Mouse (Mus musculus): ENCODE data around the gene Mxi1. TPM values are rescaled to one million over a fixed set of nuclear protein-coding genes. Genes with fewer than 3 reads are reported as not detected.

Gene Mxi1
- total RNA-seq, 2 experiments from 2014 or later, result 29.7 to 39.8 TPM

DNA sequence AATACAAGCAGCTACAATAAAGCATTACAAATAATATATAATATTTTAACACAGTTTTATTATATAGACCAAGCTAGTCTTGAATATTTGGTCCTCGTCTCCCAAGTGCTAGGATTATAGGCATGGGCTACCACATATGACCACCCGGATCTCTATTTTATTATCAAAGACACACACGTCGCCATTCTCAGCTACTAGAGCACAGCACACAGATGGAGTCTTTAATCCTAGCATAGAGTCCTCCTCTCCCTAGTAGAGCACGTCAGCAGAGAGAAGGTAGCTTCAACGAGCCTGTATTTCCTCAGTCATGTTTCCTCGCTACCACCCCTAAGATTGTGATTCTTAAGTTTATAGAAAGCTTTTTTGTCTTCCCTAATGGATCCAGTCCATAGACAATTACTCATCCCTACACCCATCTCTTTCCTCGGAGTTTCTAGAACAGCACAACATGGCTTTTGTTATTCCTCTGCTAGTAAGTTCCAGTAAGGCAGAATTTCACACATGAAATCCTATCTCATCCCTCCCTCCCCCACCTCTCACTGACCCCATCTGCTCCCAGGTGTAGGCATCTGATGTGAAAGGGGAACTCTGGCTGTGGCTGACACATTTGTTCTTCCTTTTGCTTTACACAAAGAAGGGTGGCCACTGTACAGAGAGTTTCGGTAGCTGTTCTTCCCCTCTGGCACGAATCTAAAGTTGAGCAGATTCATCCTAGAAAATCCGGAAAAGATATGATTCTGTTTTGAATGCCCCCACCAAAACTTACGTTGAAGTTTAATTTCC lies 87.3 kb downstream of the Mxi1 start:
- DNase-seq, result no peak

DNA sequence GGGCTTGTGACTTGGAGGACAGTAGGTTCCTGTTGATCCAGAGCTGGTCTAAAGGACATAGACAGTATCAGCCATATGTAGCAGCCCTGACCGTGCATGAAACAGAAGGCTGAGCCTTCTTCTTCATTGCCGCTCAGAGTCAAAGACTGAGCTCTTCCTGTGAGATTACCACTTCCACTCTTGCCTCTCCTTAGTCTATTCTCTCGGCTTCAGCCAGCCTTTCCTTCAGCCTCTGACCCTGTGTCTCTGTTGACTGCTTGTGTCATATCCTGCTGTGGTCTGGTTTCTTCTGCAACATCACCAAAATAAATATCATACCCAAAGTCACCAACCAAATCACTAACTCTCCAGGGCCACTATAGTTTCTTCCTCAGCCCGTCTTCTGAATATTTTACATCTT lies 88.9 kb downstream of the Mxi1 start:
- no peak for DNase-seq

- no peak for DNase-seq
Measured at GRCm38 (mm10) chr19:53400332-53401110, 90.2 kb downstream of the Mxi1 start.

GRCm38 (mm10) chr19:53402741-53403432 lies 92.6 kb downstream of the Mxi1 start:
- no peak for DNase-seq

DNA sequence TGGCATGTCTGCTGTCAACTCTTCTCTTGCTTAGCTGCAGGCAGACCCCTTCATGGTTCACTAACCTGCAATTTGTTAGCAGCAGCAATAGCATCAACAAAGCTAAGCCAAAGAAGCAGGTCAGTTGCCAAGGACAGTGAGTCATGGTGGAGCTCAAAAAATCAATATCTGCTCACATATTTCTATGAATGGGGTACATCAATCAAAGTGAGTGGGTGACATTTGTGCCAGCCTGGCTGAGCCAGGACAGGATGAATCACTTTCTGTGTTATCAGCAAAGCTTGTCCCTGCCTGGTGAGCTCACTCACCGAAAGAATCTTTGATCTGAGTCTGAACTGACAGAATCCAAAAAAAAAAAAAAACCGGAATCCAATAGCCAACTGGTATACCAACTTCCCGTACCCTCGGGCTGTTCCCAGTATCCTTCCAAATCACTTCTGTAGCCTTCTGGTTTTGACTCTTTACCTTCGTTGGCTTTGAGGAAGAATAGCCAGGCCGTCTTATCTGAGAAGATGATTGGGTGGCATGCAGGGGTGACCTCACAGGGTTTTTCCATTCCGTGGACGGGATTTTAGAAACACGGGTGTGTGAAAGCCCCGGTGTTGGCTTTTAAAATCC lies 94.0 kb downstream of the Mxi1 start:
- peak; percentile 81 to 83 for DNase-seq

DNA sequence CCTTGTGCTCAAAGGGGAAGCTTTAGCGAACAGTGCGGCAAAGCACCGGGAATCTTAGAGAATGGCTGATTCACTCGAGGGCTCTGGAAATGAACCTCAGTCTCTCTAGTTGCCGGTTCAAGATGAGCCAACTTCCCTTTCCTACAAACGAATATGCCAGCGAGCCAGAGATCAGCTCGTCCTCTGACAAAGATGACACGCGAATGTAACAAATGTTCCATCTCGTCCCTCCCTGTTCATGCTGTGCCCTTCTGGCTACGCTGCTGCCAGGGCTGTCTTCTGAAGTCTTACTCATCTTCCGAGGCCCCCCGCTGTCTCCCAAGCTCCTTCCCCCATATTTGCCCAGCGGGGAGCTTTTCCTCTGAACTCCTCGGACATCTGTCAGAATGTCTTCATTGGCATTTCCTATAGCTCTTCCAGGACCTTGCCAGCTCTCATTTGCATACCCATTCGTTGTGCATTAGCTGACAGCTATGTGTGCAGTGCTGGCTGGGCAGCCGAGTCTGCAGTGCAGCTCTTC lies 94.6 kb downstream of the Mxi1 start:
- DNase-seq, result peak; percentile 53 to 65

- no peak for DNase-seq
Measured at GRCm38 (mm10) chr19:53405810-53406209, 95.5 kb downstream of the Mxi1 start.

DNA sequence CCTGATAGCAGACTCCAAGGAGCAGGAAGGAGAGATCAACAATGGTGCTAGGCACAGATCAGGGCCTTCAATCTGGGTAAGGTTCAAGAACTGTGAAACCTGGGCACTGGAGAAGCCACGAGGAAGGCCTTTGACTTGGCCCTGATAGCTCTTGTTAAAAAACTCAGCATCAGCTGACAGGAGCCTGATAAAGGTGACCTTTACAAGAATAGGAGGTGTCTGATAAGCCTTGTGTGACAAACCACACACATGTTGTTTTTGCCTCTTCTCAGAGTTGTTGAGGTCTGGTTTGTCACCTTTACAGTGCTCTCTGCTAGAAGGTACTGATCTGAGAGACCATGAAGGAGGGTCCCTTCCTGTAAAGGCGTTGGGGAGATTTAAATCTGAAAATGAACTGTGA lies 97.0 kb downstream of the Mxi1 start:
- DNase-seq, result no peak

- DNase-seq, result peak; percentile 36 to 46
Measured at GRCm38 (mm10) chr19:53408398-53408797, 98.1 kb downstream of the Mxi1 start.

GRCm38 (mm10) chr19:53409663-53410307 lies 99.5 kb downstream of the Mxi1 start:
- no peak for DNase-seq

GRCm38 (mm10) chr19:53412149-53412848 lies 102.0 kb downstream of the Mxi1 start:
- peak; percentile 25 to 31 for DNase-seq

GRCm38 (mm10) chr19:53413617-53414380 lies 103.5 kb downstream of the Mxi1 start:
- DNase-seq, result no peak

GRCm38 (mm10) chr19:53414650-53415049 lies 104.3 kb downstream of the Mxi1 start:
- no peak for DNase-seq

- DNase-seq, result no peak
Measured at GRCm38 (mm10) chr19:53415198-53415597, 104.9 kb downstream of the Mxi1 start.

GRCm38 (mm10) chr19:53419834-53420233 lies 109.5 kb downstream of the Mxi1 start:
- DNase-seq, result peak; percentile 75 to 81

DNA sequence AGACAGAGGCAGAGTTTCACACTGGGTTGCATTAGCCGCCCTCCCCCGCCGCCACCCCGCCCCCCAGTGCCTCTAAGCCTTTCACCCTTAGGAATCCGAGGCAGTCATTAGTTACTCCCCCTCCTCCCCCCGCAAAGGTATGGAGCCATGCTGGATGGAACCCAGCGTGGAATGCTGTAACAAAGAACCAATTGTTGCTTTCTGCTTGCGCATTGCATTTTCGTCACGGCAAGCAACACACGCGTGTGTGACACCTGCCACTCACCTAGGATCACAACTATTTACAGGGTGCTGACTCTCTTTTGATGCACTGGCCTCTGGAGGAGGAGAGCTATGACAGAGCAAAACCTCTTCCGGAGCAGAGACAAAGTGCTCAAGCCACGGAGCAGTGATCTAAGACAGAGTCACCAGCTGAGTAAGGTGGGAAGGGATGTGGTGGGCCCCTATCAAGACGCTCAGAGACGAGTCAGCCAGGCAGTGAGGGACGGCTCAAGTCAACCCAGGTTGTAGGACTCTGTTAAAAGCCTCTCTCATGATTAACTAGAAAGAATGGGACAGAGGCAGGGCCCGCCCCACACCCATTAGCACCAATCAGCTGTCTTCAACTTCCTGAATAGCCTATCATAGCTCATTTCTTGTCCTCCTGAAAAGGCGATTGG lies 110.7 kb downstream of the Mxi1 start:
- DNase-seq, result peak; percentile 70 to 83

DNA sequence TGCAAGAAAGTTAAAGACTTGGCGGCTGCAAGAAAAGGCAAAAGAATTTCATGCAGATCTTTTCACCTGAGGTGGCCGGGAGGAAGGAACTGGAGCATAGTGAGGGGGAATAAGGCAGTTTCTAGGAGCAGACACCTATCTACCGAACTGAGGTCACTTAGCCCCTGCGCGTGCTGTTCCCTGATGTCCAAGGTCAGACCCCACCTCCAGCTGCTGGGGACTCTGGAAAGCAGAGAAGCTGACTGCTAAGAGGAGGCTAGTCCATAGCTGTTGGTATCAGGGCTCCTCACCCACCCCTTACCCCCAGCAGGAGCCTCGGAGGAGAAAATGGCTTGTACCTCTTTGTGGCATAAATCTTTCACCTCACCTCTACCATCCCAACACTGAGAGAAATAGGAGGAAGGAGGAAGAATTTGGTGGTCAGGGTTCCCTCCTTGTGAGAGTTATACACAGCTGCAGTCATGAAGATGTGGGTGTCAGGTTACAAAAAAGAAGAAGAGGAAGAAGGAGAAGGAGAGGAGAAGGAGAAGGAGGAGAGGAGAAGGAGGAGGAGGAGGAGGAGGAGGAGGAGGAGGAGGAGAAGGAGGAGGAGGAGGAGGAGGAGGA lies 111.4 kb downstream of the Mxi1 start:
- DNase-seq, result no peak

- no peak for DNase-seq
Measured at GRCm38 (mm10) chr19:53422358-53423308, 112.3 kb downstream of the Mxi1 start.

All from adrenal gland, postnatal 36 days (tissue).